Mouse (Mus musculus) heart, embryonic 16.5 days (tissue): Measurements from ENCODE around the gene Olfr166. TPM values are rescaled to one million over a fixed set of nuclear protein-coding genes. Genes with fewer than 3 reads are reported as not detected.
"Not testable (repeated sequence)": the region's sequence is repeated elsewhere in the genome, so short reads cannot be mapped to it uniquely, and the experiment has no call there.

Experiments
- ATAC-seq: fragments of 200-750 bp; cut with Nextera tagmentation; replicated peaks from 2 replicates; pipeline ENCODE4 v1.8.0; 2017; ENCODE audit warnings: moderate number of reproducible peaks; ENCODE audit not compliant: insufficient read depth, low FRiP score; ENCODE audit errors: extremely low read depth
- H3K27ac ChIP-seq: fragments of 300-500 bp; sonication (generic); 2 replicates; pipeline ENCODE4 v1.5.1; 2014; ENCODE audit warnings: mild to moderate bottlenecking, low read length, control low read depth, moderate library complexity
- H3K27me3 ChIP-seq: fragments of 300-500 bp; sonication (generic); 2 replicates; pipeline ENCODE4 v1.6.1; 2014; ENCODE audit warnings: low read length, mixed read lengths; ENCODE audit not compliant: control insufficient read depth, insufficient read depth
- H3K36me3 ChIP-seq: fragments of 300-500 bp; sonication (generic); 2 replicates; pipeline ENCODE4 v1.6.1; 2014; ENCODE audit not compliant: control insufficient read depth, insufficient read depth
- H3K4me1 ChIP-seq: fragments of 300-500 bp; sonication (generic); 2 replicates; pipeline ENCODE4 v1.6.1; 2014; ENCODE audit warnings: low read length, mixed read lengths; ENCODE audit not compliant: control insufficient read depth, insufficient read depth
- H3K4me2 ChIP-seq: fragments of 300-500 bp; sonication (generic); 2 replicates; pipeline ENCODE4 v1.6.1; 2014; ENCODE audit warnings: low read depth, mild to moderate bottlenecking, control low read depth, low read length
- H3K4me3 ChIP-seq: fragments of 300-500 bp; sonication (generic); 2 replicates; pipeline ENCODE4 v1.5.1; 2014; ENCODE audit warnings: mild to moderate bottlenecking, control low read depth, low read length
- H3K9ac ChIP-seq: fragments of 300-500 bp; sonication (generic); 2 replicates; pipeline ENCODE4 v1.6.1; 2014; ENCODE audit warnings: low read length, control low read depth
- H3K9me3 ChIP-seq: fragments of 300-500 bp; sonication (generic); replicated peaks from 2 replicates; pipeline ENCODE4 v1.6.1; 2016; ENCODE audit warnings: low read length; ENCODE audit not compliant: control insufficient read depth
- WGBS: fragments of 180-500 bp; shearing (Covaris S2); extraction: QIAGEN DNeasy Blood & Tissue Kit; methylation state at CpG from one replicate; pipeline ENCODE4 v1.1.7; 2014; 5-methylcytosine and 5-hydroxymethylcytosine counted together
- polyA plus RNA-seq: library from polyadenylated mRNA; unstranded; fragments of >200 nt; fragmentation: Nextera tagmentation; extraction: Ambion mirVana; gene quantifications from 2 replicates; pipeline ENCODE4 v1.2.1, GENCODE M21; 2015

The Olfr166 gene
- not detected in 2 replicates for polyA plus RNA-seq

GRCm38 (mm10) chr16:19483394-19483793 is at the start of gene Olfr166:
Olfr166 (plus strand) TSS chr16:19483694.
- H3K4me1 ChIP-seq = no peaks in the 10 kb centered on the region
- H3K9me3 ChIP-seq = no peaks in the 10 kb centered on the region
- H3K4me2 ChIP-seq = no peak within 1 kb of the TSS
- no peak for ATAC-seq
- H3K27ac ChIP-seq = no peak within 1 kb of the TSS
- H3K4me3 ChIP-seq = no peak within 1 kb of the TSS
- H3K36me3 ChIP-seq = no peaks in the 10 kb centered on the region
- H3K27me3 ChIP-seq = no peaks in the 10 kb centered on the region
- H3K9ac ChIP-seq = no peak within 1 kb of the TSS

GRCm38 (mm10) chr16:19458741-19459140 is 24.8 kb upstream of the Olfr166 start:
- not testable (repeated sequence) for H3K36me3 ChIP-seq, ATAC-seq, H3K9me3 ChIP-seq, H3K9ac ChIP-seq, H3K27ac ChIP-seq, H3K4me2 ChIP-seq, H3K4me3 ChIP-seq, H3K4me1 ChIP-seq, H3K27me3 ChIP-seq
- WGBS = 71% methylated on average over 4 of the region's 4 CpGs

- 79% methylated on average over 1 of the region's 1 CpGs for WGBS
- no peaks in the 10 kb centered on the region for H3K9me3 ChIP-seq
Measured at GRCm38 (mm10) chr16:19464365-19464764, 19.1 kb upstream of the Olfr166 start.

GRCm38 (mm10) chr16:19522166-19522565 is 38.7 kb downstream of the Olfr166 start, which contains the start of gene Olfr167:
Olfr167 (minus strand) TSS chr16:19522266.
- H3K4me3 ChIP-seq = no peak within 1 kb of the TSS
- H3K4me1 ChIP-seq = no peaks in the 10 kb centered on the region
- no peak within 1 kb of the TSS for H3K27ac ChIP-seq
- H3K4me2 ChIP-seq = no peak within 1 kb of the TSS
- WGBS = 59% methylated on average over 2 of the region's 2 CpGs
- H3K36me3 ChIP-seq = no peaks in the 10 kb centered on the region
- ATAC-seq = no peak
- H3K9ac ChIP-seq = no peak within 1 kb of the TSS
- H3K27me3 ChIP-seq = no peaks in the 10 kb centered on the region
- H3K9me3 ChIP-seq = no peaks in the 10 kb centered on the region

More at GRCm38 (mm10) chr16:19464365-19464764, 19.1 kb upstream of the Olfr166 start:
- no peaks in the 10 kb centered on the region for H3K36me3 ChIP-seq
- no peak for ATAC-seq
- H3K4me2 ChIP-seq = no peak overlapping the region
- no peak overlapping the region for H3K4me3 ChIP-seq
- no peak overlapping the region for H3K27ac ChIP-seq
- no peak overlapping the region for H3K9ac ChIP-seq
- H3K4me1 ChIP-seq = no peaks in the 10 kb centered on the region
- H3K27me3 ChIP-seq = no peaks in the 10 kb centered on the region

GRCm38 (mm10) chr16:19535455-19535854 is 52.0 kb downstream of the Olfr166 start, which contains the start of gene Olfr168:
Olfr168 (minus strand) TSS chr16:19535555.
- no peak for ATAC-seq
- no peaks in the 10 kb centered on the region for H3K9me3 ChIP-seq
- H3K27me3 ChIP-seq = no peaks in the 10 kb centered on the region
- H3K36me3 ChIP-seq = no peaks in the 10 kb centered on the region
- H3K9ac ChIP-seq = no peak within 1 kb of the TSS
- H3K4me3 ChIP-seq = no peak within 1 kb of the TSS
- H3K27ac ChIP-seq = no peak within 1 kb of the TSS
- no peaks in the 10 kb centered on the region for H3K4me1 ChIP-seq
- no peak within 1 kb of the TSS for H3K4me2 ChIP-seq

Other genes with a start within 250 kb of the Olfr166 start
- not detected in 2 replicates for gene Olfr164, start 169.6 kb upstream of the Olfr166 start, polyA plus RNA-seq
- gene Olfr165, start 60.6 kb upstream of the Olfr166 start, polyA plus RNA-seq = not detected in 2 replicates
- gene Olfr167, start 38.6 kb downstream of the Olfr166 start, polyA plus RNA-seq = not detected in 2 replicates
- gene Olfr168, start 51.9 kb downstream of the Olfr166 start, polyA plus RNA-seq = not detected in 2 replicates
- not detected in 2 replicates for gene Olfr169, start 88.1 kb downstream of the Olfr166 start, polyA plus RNA-seq
- gene Olfr170, start 128.2 kb downstream of the Olfr166 start, polyA plus RNA-seq = not detected in 2 replicates
- gene Olfr171, start 146.2 kb downstream of the Olfr166 start, polyA plus RNA-seq = not detected in 2 replicates
- gene Lamp3, start 222.7 kb downstream of the Olfr166 start, polyA plus RNA-seq = 0.64 and 3.1 TPM in 2 replicates